Mouse (Mus musculus): Measurements from ENCODE around the gene Mark1. TPM values are rescaled to one million over a fixed set of nuclear protein-coding genes. Genes with fewer than 3 reads are reported as not detected.

Mark1 gene
- polyA plus RNA-seq, 1 experiment from 2014 or later: 1.5 TPM

GRCm38 (mm10) chr1:184922824-184923223, 76.5 kb downstream of the Mark1 start:
- TF ChIP-seq CTCF (IDR thresholded peaks at IDR 0.05) (no peak), EP300 (IDR thresholded peaks at IDR 0.05) (no peak)

GRCm38 (mm10) chr1:184920057-184920456, 79.3 kb downstream of the Mark1 start:
- no peak overlapping the region for H3K9ac ChIP-seq (replicated peaks; ENCODE audit: low read depth)
- H3K4me2 ChIP-seq (replicated peaks; ENCODE audit: low read depth, low read length): no peak overlapping the region
- H3K4me3 ChIP-seq (ENCODE audit: low read depth, low read length): no peak overlapping the region
- no peaks in the 10 kb centered on the region for H3K4me1 ChIP-seq (ENCODE audit: insufficient read depth, low read depth, low read length)
- DNase-seq (ENCODE audit: low spot score) (no peak), ATAC-seq (no peak)
- no peaks in the 10 kb centered on the region for H3K27me3 ChIP-seq (replicated peaks; ENCODE audit: insufficient read depth, low read length)
- TF ChIP-seq EP300 (IDR thresholded peaks at IDR 0.05) (no peak), CTCF (IDR thresholded peaks at IDR 0.05) (no peak)
- no peak overlapping the region for H3K27ac ChIP-seq (ENCODE audit: low read length)
- WGBS: 79% methylated on average over 5 of the region's 5 CpGs
- no peaks in the 10 kb centered on the region for H3K36me3 ChIP-seq (ENCODE audit: insufficient read depth, low read length)
- H3K9me3 ChIP-seq (ENCODE audit: low read length): no peaks in the 10 kb centered on the region

More at GRCm38 (mm10) chr1:184922824-184923223, 76.5 kb downstream of the Mark1 start:
- Histone ChIP-seq H3K4me1 (ENCODE audit: insufficient read depth, low read depth, low read length) (no peaks in the 10 kb centered on the region), H3K9ac (replicated peaks; ENCODE audit: low read depth) (no peak overlapping the region), H3K27me3 (replicated peaks; ENCODE audit: insufficient read depth, low read length) (no peaks in the 10 kb centered on the region), H3K9me3 (ENCODE audit: low read length) (no peaks in the 10 kb centered on the region), H3K36me3 (ENCODE audit: insufficient read depth, low read length) (no peaks in the 10 kb centered on the region), H3K4me2 (replicated peaks; ENCODE audit: low read depth, low read length) (no peak overlapping the region), H3K4me3 (ENCODE audit: low read depth, low read length) (no peak overlapping the region), H3K27ac (ENCODE audit: low read length) (no peak overlapping the region)
- ATAC-seq (no peak), DNase-seq (ENCODE audit: low spot score) (no peak)
- 84% methylated on average over 13 of the region's 13 CpGs for WGBS

- Histone ChIP-seq H3K36me3 (ENCODE audit: insufficient read depth, low read length) (no peaks in the 10 kb centered on the region), H3K4me2 (replicated peaks; ENCODE audit: low read depth, low read length) (no peak overlapping the region), H3K4me3 (ENCODE audit: low read depth, low read length) (no peak overlapping the region), H3K4me1 (ENCODE audit: insufficient read depth, low read depth, low read length) (no peaks in the 10 kb centered on the region), H3K9me3 (ENCODE audit: low read length) (no peaks in the 10 kb centered on the region), H3K9ac (replicated peaks; ENCODE audit: low read depth) (no peak overlapping the region), H3K27me3 (replicated peaks; ENCODE audit: insufficient read depth, low read length) (no peaks in the 10 kb centered on the region), H3K27ac (ENCODE audit: low read length) (no peak overlapping the region)
- TF ChIP-seq EP300 (IDR thresholded peaks at IDR 0.05) (no peak), CTCF (IDR thresholded peaks at IDR 0.05) (peak; percentile 65)
- ATAC-seq: no peak
- no peak for DNase-seq (ENCODE audit: low spot score)
- 90% methylated on average over 5 of the region's 5 CpGs for WGBS
These were observed 81.0 kb downstream of the Mark1 start for GRCm38 (mm10) chr1:184918227-184918888.

GRCm38 (mm10) chr1:184912336-184912735, 87.0 kb downstream of the Mark1 start:
- Histone ChIP-seq H3K4me3 (ENCODE audit: low read depth, low read length) (no peak overlapping the region), H3K27me3 (replicated peaks; ENCODE audit: insufficient read depth, low read length) (no peaks in the 10 kb centered on the region), H3K9ac (replicated peaks; ENCODE audit: low read depth) (no peak overlapping the region), H3K4me1 (ENCODE audit: insufficient read depth, low read depth, low read length) (no peaks in the 10 kb centered on the region), H3K36me3 (ENCODE audit: insufficient read depth, low read length) (no peaks in the 10 kb centered on the region), H3K27ac (ENCODE audit: low read length) (no peak overlapping the region), H3K9me3 (ENCODE audit: low read length) (no peaks in the 10 kb centered on the region), H3K4me2 (replicated peaks; ENCODE audit: low read depth, low read length) (no peak overlapping the region)
- DNase-seq (ENCODE audit: low spot score) (no peak), ATAC-seq (no peak)
- TF ChIP-seq CTCF (IDR thresholded peaks at IDR 0.05) (no peak), EP300 (IDR thresholded peaks at IDR 0.05) (no peak)
- 88% methylated on average over 18 of the region's 18 CpGs for WGBS

- H3K27ac ChIP-seq (ENCODE audit: low read length): no peak overlapping the region
- WGBS: 43% methylated on average over 6 of the region's 6 CpGs
- TF ChIP-seq CTCF (IDR thresholded peaks at IDR 0.05): no peak
- no peak for TF ChIP-seq EP300 (IDR thresholded peaks at IDR 0.05)
- H3K9ac ChIP-seq (replicated peaks; ENCODE audit: low read depth): no peak overlapping the region
- H3K4me3 ChIP-seq (ENCODE audit: low read depth, low read length): no peak overlapping the region
- ATAC-seq: peak; percentile 77
- H3K4me2 ChIP-seq (replicated peaks; ENCODE audit: low read depth, low read length): no peak overlapping the region
- H3K4me1 ChIP-seq (ENCODE audit: insufficient read depth, low read depth, low read length): no peaks in the 10 kb centered on the region
- no peaks in the 10 kb centered on the region for H3K27me3 ChIP-seq (replicated peaks; ENCODE audit: insufficient read depth, low read length)
- H3K9me3 ChIP-seq (ENCODE audit: low read length): no peaks in the 10 kb centered on the region
- peak; percentile 37 for DNase-seq (ENCODE audit: low spot score)
- no peaks in the 10 kb centered on the region for H3K36me3 ChIP-seq (ENCODE audit: insufficient read depth, low read length)
These were observed 87.5 kb downstream of the Mark1 start for GRCm38 (mm10) chr1:184911861-184912260.

- no peak overlapping the region for H3K9ac ChIP-seq (replicated peaks; ENCODE audit: low read depth)
- no peak for DNase-seq (ENCODE audit: low spot score)
- TF ChIP-seq EP300 (IDR thresholded peaks at IDR 0.05) (no peak), CTCF (IDR thresholded peaks at IDR 0.05) (no peak)
- no peaks in the 10 kb centered on the region for H3K4me1 ChIP-seq (ENCODE audit: insufficient read depth, low read depth, low read length)
- H3K27me3 ChIP-seq (replicated peaks; ENCODE audit: insufficient read depth, low read length): no peaks in the 10 kb centered on the region
- H3K27ac ChIP-seq (ENCODE audit: low read length): no peak overlapping the region
- no peaks in the 10 kb centered on the region for H3K36me3 ChIP-seq (ENCODE audit: insufficient read depth, low read length)
- no peaks in the 10 kb centered on the region for H3K9me3 ChIP-seq (ENCODE audit: low read length)
- WGBS: 57% methylated on average over 9 of the region's 9 CpGs
- H3K4me2 ChIP-seq (replicated peaks; ENCODE audit: low read depth, low read length): no peak overlapping the region
- no peak for ATAC-seq
- no peak overlapping the region for H3K4me3 ChIP-seq (ENCODE audit: low read depth, low read length)
These were observed 90.8 kb downstream of the Mark1 start for GRCm38 (mm10) chr1:184908558-184908957.
